Mouse (Mus musculus) lung, adult 2 months (tissue): ENCODE results near the gene Prkg1.

Experiments
- CTCF ChIP-seq: fragments of 200-500 bp; IDR thresholded peaks from 2 replicates; pipeline ENCODE4 v1.5.1; 2011; ENCODE audit warnings: mild to moderate bottlenecking, low read length, control low read depth; ENCODE audit not compliant: insufficient read depth
- POLR2A ChIP-seq: fragments of 200-500 bp; IDR thresholded peaks from 2 replicates; pipeline ENCODE4 v1.6.1; 2011; ENCODE audit warnings: low read depth, mild to moderate bottlenecking, control low read depth, low read length, borderline replicate concordance; ENCODE audit errors: extremely low read depth

- TF ChIP-seq CTCF: 0 out of 2 replicates have a peak, but pooled peaks have one; percentile 10
- no peak for TF ChIP-seq POLR2A
Observed at GRCm38 (mm10) chr19:31714900-31715299, 49.9 kb downstream of the Prkg1 start.
